Mouse (Mus musculus): ENCODE measurements around the gene AW549877. TPM values are rescaled to one million over a fixed set of nuclear protein-coding genes. Genes with fewer than 3 reads are reported as not detected.

The AW549877 gene
- 5.8 and 7.8 TPM in 2 replicates for polyA plus RNA-seq (2012; rRNA removed)

GRCm38 (mm10) chr15:3995448-3996266 is at the start of gene AW549877:
Gene AW549877, minus strand, starts transcription at chr15:3995744.
- DNase-seq (ENCODE audit: low read depth, low spot score): peak; percentile 96
- under 1% methylated on average over 61 of the region's 61 CpGs for WGBS

- no peak for DNase-seq (ENCODE audit: low read depth, low spot score)
- WGBS: 20% methylated on average over 4 of the region's 4 CpGs
Observed at GRCm38 (mm10) chr15:4043032-4043471, 47.5 kb upstream of the AW549877 start.

- WGBS: 59% methylated on average over 3 of the region's 3 CpGs
- DNase-seq (ENCODE audit: low read depth, low spot score): no peak
Observed at GRCm38 (mm10) chr15:4042423-4042822, 46.9 kb upstream of the AW549877 start.

GRCm38 (mm10) chr15:4033168-4034004 is 37.8 kb upstream of the AW549877 start:
- DNase-seq (ENCODE audit: low read depth, low spot score): no peak
- WGBS: 23% methylated on average over 3 of the region's 3 CpGs

- no peak for DNase-seq (ENCODE audit: low read depth, low spot score)
Observed at GRCm38 (mm10) chr15:4028960-4029359, 33.4 kb upstream of the AW549877 start.

- no peak for DNase-seq (ENCODE audit: low read depth, low spot score)
- 46% methylated on average over 6 of the region's 6 CpGs for WGBS
Observed at GRCm38 (mm10) chr15:4028411-4028700, 32.8 kb upstream of the AW549877 start.

GRCm38 (mm10) chr15:4027671-4028410 is 32.3 kb upstream of the AW549877 start:
- WGBS: 9% methylated on average over 6 of the region's 6 CpGs
- DNase-seq (ENCODE audit: low read depth, low spot score): no peak

- WGBS: under 1% methylated on average over 65 of the region's 65 CpGs
- no peak for DNase-seq (ENCODE audit: low read depth, low spot score)
Observed at GRCm38 (mm10) chr15:4026831-4027584, 31.5 kb upstream of the AW549877 start.

- 1% methylated on average over 41 of the region's 45 CpGs for WGBS
- no peak for DNase-seq (ENCODE audit: low read depth, low spot score)
Observed at GRCm38 (mm10) chr15:4026231-4026773, 30.8 kb upstream of the AW549877 start, which contains the start of gene Oxct1. Gene Oxct1, plus strand, starts transcription at chr15:4026383.

- no peak for DNase-seq (ENCODE audit: low read depth, low spot score)
- 70% methylated on average over 11 of the region's 11 CpGs for WGBS
Observed at GRCm38 (mm10) chr15:4025508-4025904, 30.0 kb upstream of the AW549877 start.

- 81% methylated on average over 13 of the region's 13 CpGs for WGBS
- DNase-seq (ENCODE audit: low read depth, low spot score): no peak
Observed at GRCm38 (mm10) chr15:4024726-4025507, 29.4 kb upstream of the AW549877 start.

- DNase-seq (ENCODE audit: low read depth, low spot score): no peak
- 45% methylated on average over 2 of the region's 2 CpGs for WGBS
Observed at GRCm38 (mm10) chr15:4023747-4024146, 28.2 kb upstream of the AW549877 start.

- DNase-seq (ENCODE audit: low read depth, low spot score): no peak
- WGBS: 16% methylated on average over 4 of the region's 4 CpGs
Observed at GRCm38 (mm10) chr15:4020711-4021110, 25.2 kb upstream of the AW549877 start.

- DNase-seq (ENCODE audit: low read depth, low spot score): no peak
- 64% methylated on average over 2 of the region's 2 CpGs for WGBS
Observed at GRCm38 (mm10) chr15:4013873-4014272, 18.3 kb upstream of the AW549877 start.

GRCm38 (mm10) chr15:4000536-4000935 is 5.0 kb upstream of the AW549877 start:
- WGBS: 78% methylated on average over 2 of the region's 2 CpGs

GRCm38 (mm10) chr15:3999144-3999543 is 3.6 kb upstream of the AW549877 start:
- WGBS: 71% methylated on average over 2 of the region's 2 CpGs
- DNase-seq (ENCODE audit: low read depth, low spot score): no peak

More at GRCm38 (mm10) chr15:4000536-4000935, 5.0 kb upstream of the AW549877 start:
- DNase-seq (ENCODE audit: low read depth, low spot score): no peak

GRCm38 (mm10) chr15:3996267-3997010 is 895 bp upstream of the AW549877 start:
- DNase-seq (ENCODE audit: low read depth, low spot score): no peak
- WGBS: 20% methylated on average over 14 of the region's 14 CpGs

Data from large intestine, adult 2 months (tissue).